In the genomic region with DNA sequence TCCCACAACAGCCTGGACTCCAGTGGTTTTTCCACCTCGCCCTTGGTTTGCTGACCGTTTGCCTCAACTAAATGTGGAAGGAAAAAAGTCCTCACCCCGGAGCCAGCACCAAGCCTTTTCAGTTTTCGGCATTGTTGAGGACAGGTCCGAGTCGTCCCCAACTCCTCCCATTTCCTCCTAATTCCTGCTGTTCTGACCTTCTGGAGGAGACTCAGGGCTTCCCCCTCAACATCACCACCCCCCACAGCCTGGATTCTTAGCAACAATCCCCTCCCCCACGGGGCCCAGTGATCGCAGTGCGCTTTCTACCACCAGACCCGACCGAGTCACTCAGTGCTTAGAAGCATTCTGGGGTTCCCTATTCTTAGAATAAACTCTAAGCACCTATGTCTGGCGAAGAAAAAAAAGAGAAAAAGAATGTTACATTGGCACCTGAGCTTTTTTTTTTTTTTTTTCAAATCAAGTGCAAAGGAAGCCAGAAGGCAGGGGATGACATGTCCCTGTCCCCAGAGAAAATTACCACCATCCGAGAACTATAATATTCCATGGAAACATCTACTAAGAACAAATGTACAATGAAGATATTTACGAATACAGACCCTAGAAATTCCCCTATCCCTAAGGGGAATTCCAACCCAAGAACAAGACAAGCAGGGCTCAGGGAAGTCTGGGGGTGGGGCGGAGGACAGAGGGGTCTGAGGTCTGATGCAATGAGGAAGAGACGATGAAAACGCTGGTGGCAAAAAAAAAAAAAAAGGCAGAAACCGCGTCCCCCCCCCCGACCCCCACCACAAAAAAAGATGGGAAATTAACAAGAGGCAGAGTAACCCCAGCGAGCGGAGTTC, we compare ENCODE assay signal across 8 mouse cellular contexts. TPM values are rescaled to one million over a fixed set of nuclear protein-coding genes. Genes with fewer than 3 reads are reported as not detected.
DNase-seq lines count a peak whose midpoint lies in the region; ATAC-seq lines count a peak whose summit lies in the region.

No protein-coding gene starts in this region.

- no peak for ATAC-seq in lung, embryonic 15.5 days (ENCODE audit: borderline replicate concordance, extremely low read depth, low FRiP score, low TSS enrichment)
- no peak for ATAC-seq in neural tube, embryonic 13.5 days (ENCODE audit: low read depth)

- 4% methylated on average over 22 of the region's 22 CpGs for WGBS in lung, embryonic 15.5 days
- 2% methylated on average over 21 of the region's 22 CpGs for WGBS in neural tube, embryonic 13.5 days

- peak overlapping the region; percentile 92 for H3K4me2 ChIP-seq in lung, embryonic 15.5 days
- peak overlapping the region; percentile 77 for H3K4me2 ChIP-seq in neural tube, embryonic 13.5 days

- no peak overlapping the region for H3K9ac ChIP-seq in lung, embryonic 15.5 days
- H3K9ac ChIP-seq in neural tube, embryonic 13.5 days: peak overlapping the region; percentile 9; the same call in 1 of the 2 replicates

- H3K27ac ChIP-seq in lung, embryonic 15.5 days: no peak overlapping the region
- no peak overlapping the region for H3K27ac ChIP-seq in neural tube, embryonic 13.5 days (replicated peaks)

- peaks cover 48% of the 10 kb centered on the region for H3K27me3 ChIP-seq in lung, embryonic 15.5 days
- H3K27me3 ChIP-seq in neural tube, embryonic 13.5 days: peaks cover 37% of the 10 kb centered on the region

- DNase-seq in lung, postnatal 10 days: no peak
- peak; percentile 67 for DNase-seq in embryo, embryonic 10.5 days (ENCODE audit: low spot score)
- peak; percentile 71 for DNase-seq in induced T-regulatory cell, adult 2 months (ENCODE audit: low read depth)
- DNase-seq in urinary bladder, postnatal 4 days (ENCODE audit: low spot score in 2 of 2): no peak
- no peak for DNase-seq in ovary, postnatal 36 days (ENCODE audit: low spot score)
- no peak for DNase-seq in retina, embryonic 14.5 days (ENCODE audit: low spot score)

- H3K4me3 ChIP-seq in lung, embryonic 15.5 days: peak overlapping the region; percentile 63; the same call in 1 of the 2 replicates
- peak overlapping the region; percentile 62 for H3K4me3 ChIP-seq in neural tube, embryonic 13.5 days

- no peaks in the 10 kb centered on the region for H3K36me3 ChIP-seq in lung, embryonic 15.5 days
- no peaks in the 10 kb centered on the region for H3K36me3 ChIP-seq in neural tube, embryonic 13.5 days

- H3K9me3 ChIP-seq in lung, embryonic 15.5 days: no peaks in the 10 kb centered on the region
- no peaks in the 10 kb centered on the region for H3K9me3 ChIP-seq in neural tube, embryonic 13.5 days

- H3K4me1 ChIP-seq in lung, embryonic 15.5 days: peaks cover 29% of the 10 kb centered on the region
- H3K4me1 ChIP-seq in neural tube, embryonic 13.5 days (replicated peaks): peaks cover 33% of the 10 kb centered on the region

RNA-seq across cellular contexts. Expression of a gene that starts 37.0 kb away (rescaled TPM):
- polyA plus RNA-seq in lung, embryonic 15.5 days (2015; fragmentation: Nextera tagmentation; extraction: Ambion mirVana): 2.4 and 2.8 TPM in 2 replicates
- 3.0 and 3.3 TPM in 2 replicates for polyA plus RNA-seq in neural tube, embryonic 13.5 days (2015; fragmentation: Nextera tagmentation; extraction: Ambion mirVana)

RNA-seq across cellular contexts. Expression of a gene that starts 42.4 kb away (rescaled TPM):
- polyA plus RNA-seq in lung, embryonic 15.5 days (2015; fragmentation: Nextera tagmentation; extraction: Ambion mirVana): 30.0 and 38.5 TPM in 2 replicates
- 4.6 and 5.2 TPM in 2 replicates for polyA plus RNA-seq in neural tube, embryonic 13.5 days (2015; fragmentation: Nextera tagmentation; extraction: Ambion mirVana)

Comparison
In these comparisons a context has a peak if more than half of its experiments do, and no peak if none do; other contexts are left out.
1. DNase-seq: peak in embryo, embryonic 10.5 days (single experiment) and induced T-regulatory cell, adult 2 months (single experiment); none in lung, postnatal 10 days (single experiment), urinary bladder, postnatal 4 days (0 of 2), ovary, postnatal 36 days (single experiment) and retina, embryonic 14.5 days (single experiment).